Mouse (Mus musculus) adrenal gland, postnatal 10 days (tissue): ENCODE results near the gene Guf1. TPM values are rescaled to one million over a fixed set of nuclear protein-coding genes. Genes with fewer than 3 reads are reported as not detected.
A peak's percentile ranks its signal among the peaks of the same experiment; 100 is the strongest.

Source experiments
- DNase-seq: peaks from one replicate; pipeline ENCODE4 v3.0.0; 2021; ENCODE audit warnings: mixed read lengths
- long read RNA-seq, 2 experiments: library from polyadenylated mRNA; stranded (forward); transcript quantifications; one replicate each; pipeline ENCODE4 v2.0.0; 2021
- total RNA-seq, 2 experiments: library from RNA; stranded (reverse); gene quantifications; 2 replicates each; pipeline ENCODE4 v1.2.3; 2021

Guf1 gene
- total RNA-seq, result 10 to 100 TPM; 27.9 to 41.4 TPM
- long read RNA-seq, experiment 1, full-length matches to known transcripts, result 37 of 47 reads
- long read RNA-seq, experiment 1, partial matches to known transcripts, result 5 of 47 reads
- long read RNA-seq, experiment 1, other reads (novel, unspliced or antisense), result 5 of 47 reads
- long read RNA-seq, experiment 2, full-length matches to known transcripts, result 27 of 41 reads
- long read RNA-seq, experiment 2, partial matches to known transcripts, result 8 of 41 reads
- long read RNA-seq, experiment 2, other reads (novel, unspliced or antisense), result 6 of 41 reads

DNA sequence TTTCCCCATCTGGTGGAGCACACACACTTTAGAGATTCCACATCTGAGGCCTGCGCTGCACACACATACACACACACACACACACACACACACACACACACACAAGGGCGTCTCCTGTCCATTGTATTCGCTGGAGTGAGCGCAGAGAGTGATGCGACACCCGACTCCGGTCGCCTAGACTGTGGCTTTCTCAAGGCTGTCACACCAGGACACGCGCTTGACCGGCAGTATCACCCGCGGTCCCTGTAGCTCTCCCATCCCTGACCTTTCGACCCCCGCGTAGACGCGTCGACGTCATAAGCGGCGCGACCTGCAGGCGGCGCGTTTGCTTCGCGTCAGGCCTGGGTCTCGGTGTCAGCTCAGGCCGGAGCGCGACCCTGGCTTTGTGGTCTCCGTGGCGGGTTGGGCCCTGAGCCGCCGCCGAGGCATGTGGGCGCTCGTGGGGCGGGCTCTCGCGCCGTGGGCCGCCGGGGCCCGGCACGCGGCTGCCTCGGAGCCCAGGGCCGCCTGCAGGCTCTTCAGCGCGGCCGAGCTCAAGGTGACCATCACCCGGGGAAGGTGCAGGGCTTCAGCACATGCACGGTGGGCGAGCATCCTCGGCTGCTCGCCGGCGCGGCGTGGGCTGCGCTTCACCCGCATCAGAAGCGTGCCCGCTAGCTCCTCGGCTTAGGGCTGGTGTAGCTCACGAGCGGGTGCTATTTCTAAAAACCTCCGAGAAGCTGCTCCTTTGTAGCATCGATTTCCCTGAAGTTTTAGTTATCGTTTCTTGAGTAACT is at the start of gene Guf1:
Gene Guf1 (plus strand): TSS at position 296 of the 776 bp plus-strand sequence.
- peak; percentile 96 for DNase-seq

DNA sequence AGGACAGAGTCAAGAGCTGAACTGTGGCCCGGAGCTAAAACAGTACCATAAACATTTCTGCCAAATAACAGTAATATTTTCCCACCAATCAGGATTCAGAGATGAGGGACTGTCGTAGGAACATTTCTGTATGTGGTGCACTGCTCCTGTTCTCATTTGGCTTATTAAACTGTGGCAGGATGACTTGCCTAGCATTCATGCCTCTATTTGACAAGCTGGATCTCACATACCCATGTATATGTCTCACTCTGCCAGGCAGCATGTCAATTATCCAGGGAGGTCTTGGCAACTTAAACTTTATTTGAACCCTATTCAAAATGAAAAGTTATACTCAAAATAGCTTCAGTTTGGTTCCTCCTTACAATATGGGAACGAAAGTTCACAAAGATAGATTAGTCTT is 49.7 kb upstream of the Guf1 start:
- DNase-seq, result no peak

DNA sequence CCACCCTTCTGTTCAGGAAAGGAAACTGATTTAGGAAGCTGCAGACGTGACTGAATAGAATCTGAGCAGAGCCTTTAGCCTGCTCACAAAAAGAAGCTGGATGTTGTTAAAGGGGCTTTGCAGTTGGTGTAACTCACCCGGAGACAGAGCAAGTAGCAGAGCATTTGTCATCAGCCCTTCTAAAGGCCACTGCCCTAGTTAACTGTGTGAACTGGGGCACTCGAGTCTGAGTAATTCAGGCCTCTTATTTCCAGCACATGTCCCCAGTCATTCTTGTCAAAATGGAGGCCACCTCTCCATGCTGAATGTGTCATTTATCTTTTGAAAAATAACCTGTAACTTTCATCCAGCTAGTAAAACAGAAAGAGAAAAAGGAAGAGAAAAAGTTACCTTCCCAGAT is 45.1 kb upstream of the Guf1 start:
- DNase-seq, result peak; percentile 2

DNA sequence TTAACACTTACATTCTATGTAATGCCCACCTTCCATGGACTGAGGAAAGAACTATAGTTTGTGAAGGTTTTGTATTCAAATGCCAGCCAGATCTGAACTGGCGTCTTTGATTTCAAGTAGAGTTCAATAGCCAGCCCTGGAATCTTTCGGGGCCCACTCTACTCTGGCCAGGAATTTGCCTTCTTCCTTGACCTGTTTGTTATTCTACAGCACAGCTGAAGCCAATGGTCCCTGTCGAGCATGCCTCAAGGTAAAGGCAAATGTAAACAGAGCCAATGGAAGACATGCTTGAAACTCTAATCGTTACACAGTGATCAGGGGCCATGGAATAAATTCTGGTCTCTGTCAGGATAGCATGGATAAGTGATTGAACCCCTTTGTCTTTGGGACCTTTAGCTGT is 44.5 kb upstream of the Guf1 start:
- DNase-seq, result no peak

DNA sequence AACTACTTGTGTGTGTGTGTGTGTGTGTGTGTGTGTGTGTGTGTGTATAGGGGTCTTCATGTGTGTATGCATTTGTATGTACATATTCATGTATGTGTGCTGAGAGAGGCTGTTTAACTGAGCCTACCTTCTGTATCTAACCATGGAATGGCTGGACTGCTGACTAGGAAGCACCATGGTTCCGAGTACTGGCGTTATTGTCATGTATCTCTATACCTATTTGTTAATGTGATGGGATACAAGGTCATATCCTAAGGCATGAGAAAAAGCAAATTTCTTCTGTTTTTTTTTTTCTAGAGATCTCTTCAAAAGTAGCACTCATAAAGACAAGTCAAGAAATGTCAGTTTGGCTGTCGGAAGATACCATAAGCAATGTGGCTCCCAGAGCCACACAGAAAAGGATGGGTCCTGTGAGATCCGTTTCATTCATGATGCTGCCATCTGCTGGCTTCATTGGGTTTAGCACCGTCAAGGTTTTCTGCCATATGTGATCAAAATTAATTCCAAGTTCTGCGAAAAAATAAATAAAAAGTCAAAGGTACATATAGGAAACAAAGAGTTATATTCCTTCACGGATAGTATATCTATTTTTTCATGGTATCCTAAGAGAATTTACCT is 36.0 kb upstream of the Guf1 start:
- DNase-seq, result peak; percentile 66

DNA sequence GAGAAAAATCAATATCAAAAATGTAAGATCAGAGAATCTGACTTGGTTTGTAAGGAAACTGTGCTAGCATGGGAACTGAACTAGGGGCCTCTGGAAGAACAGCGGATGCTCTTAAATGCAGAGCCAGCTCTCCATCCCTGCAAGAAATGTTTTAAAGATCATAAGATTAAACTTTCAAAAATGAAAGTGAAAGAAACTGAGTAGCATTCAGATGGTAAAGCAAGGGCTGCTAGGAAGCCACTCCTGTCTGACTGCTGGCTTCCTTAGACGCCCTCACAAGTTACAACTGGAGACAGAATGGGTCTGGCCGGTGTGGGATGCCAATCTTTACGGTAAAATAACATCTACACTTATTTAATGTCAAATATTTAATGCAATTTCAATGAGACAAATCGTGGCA is 34.7 kb upstream of the Guf1 start:
- DNase-seq, result no peak

DNA sequence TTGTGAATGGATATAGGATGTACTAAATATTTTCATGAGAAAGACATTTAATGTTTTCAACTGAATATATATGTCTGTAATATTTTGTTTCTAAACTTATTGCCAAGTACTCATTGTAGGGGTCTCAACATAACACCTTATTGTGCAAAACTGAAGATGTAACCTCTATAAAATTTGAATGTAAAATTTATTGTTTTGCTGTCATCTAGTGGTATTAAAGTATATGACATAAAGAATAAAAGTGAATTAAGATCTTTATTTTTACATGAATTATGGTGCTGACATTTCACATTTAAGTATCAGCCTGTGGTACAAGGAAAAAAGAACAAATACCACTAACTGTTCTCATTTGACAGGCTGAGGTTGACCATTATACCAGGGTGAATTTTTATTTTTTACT is 32.8 kb upstream of the Guf1 start:
- DNase-seq, result no peak

DNA sequence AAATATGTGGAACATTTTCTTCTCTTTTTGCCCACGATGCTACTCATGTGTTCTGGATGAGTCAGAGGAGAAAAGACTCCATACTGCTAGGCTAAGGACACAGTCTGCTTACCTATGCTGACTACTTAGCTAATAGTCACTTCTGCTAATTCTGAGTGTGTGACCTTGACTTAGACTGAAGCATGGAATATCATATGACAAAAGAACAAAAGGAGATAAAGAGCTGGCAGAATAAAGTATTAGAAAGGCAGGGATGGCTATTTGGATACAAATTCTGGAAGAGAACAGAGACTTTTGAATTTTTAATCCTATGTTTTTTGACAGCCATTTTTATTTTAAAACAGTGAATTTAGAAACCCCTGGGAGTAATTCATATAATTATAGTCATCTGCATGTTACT is 15.0 kb upstream of the Guf1 start:
- no peak for DNase-seq

DNA sequence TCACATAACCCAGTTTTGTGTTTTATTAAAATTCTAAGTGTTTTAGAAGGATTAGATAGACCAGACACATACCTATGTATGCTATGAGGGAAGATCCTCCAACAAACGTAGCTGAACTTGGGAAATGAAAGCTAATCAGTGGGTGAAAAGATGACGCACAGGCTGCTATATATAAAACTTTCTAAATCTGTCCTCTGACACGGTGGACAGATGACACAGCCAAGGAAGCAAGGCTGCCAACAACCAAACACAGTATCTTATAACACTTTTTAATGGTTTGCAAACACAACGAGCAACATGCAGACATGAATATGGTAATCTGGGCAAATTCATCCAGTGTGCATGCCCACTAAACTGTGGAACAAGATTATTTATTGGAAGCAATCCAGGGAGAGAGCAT is 14.2 kb upstream of the Guf1 start, which contains the start of gene Yipf7:
Gene Yipf7 (minus strand): TSS at position 160 of the 400 bp plus-strand sequence.
- DNase-seq, result no peak

DNA sequence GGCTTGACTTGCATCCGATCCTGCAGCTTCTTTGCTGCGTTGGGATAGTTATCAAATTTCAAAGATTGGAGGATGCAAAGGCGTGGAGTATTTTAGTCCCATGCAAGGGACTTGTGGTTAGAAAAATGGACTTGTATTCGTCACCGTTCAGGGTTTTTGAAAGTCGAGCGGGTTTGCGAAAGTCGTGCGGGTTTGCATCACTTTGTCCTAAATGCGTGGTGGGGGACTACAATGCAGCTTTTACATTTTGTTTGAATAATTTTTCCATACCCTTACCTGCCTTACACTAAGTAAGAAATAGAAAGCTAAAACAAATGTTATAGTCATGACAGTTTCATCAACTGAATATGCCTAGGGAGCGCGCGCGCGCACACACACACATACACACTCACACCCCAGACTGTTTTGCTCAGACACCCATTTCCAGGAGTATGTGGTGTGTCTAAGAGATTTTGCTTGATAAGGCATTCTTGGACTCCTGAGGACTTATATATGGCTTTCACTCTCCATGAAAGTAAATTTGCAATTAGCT is 747 bp downstream of the Guf1 start:
- DNase-seq, result peak; percentile 23

DNA sequence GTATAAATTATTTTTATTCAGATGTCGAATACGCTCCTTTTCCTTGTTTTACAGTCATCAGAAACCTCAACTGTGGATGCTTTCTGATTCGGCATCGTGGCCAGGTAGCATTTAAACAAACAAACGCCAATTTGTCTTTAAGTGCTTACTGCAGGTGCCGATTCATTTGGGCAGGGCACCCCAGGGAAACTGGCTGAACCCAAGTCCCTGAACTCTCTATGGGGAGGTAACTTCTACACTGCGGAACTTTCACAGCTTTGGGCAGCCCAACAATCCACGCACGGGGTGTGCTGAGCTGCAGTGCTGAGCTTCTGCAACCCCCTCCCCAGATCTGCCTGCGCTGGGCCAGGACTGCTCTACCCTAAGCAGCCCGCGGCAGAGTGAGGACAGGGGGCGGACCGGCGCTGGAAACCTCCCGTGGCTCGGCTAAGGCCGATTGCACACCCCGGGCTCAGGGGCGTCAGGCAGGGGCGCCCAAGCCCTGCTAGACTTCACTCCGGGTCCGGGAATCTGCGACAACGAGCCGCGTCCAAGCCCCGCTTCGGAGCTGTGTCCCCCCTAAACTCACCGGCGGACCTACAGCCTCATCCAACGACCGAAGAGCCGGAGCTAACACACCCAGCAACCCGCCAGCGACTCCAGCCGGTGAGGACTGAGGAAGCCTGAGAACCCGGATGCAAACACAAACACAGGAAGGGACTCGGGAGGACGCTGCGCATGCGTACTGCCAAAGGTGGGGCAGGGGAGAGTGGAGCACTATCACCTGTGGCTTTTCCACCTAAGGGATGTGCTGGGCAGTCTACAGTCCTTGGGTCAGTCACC is 35.1 kb downstream of the Guf1 start, which contains the start of gene Gnpda2:
Gene Gnpda2 (minus strand): TSS at position 701 of the 822 bp plus-strand sequence.
- peak; percentile 89 for DNase-seq

DNA sequence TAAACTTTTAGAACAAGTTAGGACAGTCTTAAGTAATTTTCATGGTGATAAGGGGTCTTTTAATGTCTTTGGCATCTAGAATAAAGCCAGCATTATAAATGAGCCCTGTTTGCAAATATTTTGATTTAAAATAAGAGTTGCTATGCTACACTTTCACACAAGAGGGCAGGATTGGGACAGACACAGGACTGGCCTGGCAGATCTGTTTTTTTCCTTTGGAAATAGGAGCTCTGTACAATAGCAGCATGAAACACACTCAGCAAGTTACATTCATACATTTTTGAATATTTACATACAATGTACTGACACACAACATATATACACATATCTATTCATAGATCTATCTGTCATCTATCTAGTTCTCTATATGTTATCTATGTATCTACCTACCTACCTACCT is 44.3 kb downstream of the Guf1 start:
- peak; percentile 5 for DNase-seq

DNA sequence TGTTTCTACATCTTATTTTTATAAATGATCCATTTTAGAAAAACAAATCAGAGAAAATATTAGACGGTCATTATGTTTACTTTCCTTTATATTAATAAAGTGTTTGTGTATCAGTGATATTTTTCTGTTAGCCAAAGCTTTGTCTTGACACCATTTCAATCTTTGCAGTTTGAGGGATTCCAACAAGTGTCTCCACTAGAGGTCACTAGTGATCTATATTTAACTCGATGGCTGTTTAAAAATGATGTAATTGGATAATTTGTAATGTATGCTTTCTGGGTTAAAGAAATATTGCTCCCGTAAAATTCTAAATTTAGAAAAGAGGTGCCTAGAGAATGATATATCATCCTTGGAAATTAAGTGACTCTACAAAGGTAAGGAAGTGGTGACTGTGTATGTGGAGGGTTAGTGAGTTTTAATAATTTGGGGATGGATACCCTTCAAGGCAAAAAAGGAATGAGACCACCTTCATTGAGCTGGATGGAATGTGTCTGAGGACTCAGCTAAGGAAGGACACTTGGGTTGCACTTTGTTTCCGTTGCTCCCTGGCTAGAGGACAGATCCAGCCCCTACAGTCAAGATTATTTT is 56.6 kb downstream of the Guf1 start:
- DNase-seq, result no peak

DNA sequence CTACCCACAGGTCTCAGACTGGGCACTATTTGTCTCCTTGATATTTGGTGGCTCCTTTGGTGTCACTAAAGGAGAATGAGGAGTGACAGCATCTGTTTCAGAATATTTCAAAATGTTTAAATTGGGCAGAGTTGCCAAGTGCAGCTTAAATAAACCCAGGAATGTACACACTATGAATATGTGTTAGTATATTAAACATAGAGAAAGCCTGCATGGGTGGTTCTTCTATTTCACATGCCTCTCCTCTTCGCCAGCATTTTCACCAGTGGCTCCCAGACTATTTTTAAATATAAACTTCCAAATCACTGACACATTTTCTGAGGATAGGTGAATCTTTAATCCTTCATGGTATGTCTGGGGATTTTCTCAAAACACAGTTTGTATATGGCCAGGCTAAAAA is 64.2 kb downstream of the Guf1 start:
- no peak for DNase-seq

Other genes starting within 250 kb of the Guf1 start
- gene Kctd8, start 215.2 kb upstream of the Guf1 start, total RNA-seq, result under 1 TPM; 0.12 to 0.30 TPM
- gene Yipf7, start 14.3 kb upstream of the Guf1 start, total RNA-seq, result 1 to 10 TPM; 1.3 to 8.9 TPM
- 10 to 100 TPM; 22.3 to 25.4 TPM for gene Gnpda2, start 35.4 kb downstream of the Guf1 start, total RNA-seq